Mouse (Mus musculus) heart, embryonic 14.5 days (tissue): ENCODE data around the gene Pdpn. TPM values are rescaled to one million over a fixed set of nuclear protein-coding genes. Genes with fewer than 3 reads are reported as not detected.
A peak's percentile ranks its signal among the peaks of the same experiment; 100 is the strongest.

Experiments used
- ATAC-seq: fragments of 200-750 bp; cut with Nextera tagmentation; 2 replicates; pipeline ENCODE4 v1.8.0; 2017; ENCODE audit warnings: low read depth, moderate TSS enrichment; ENCODE audit not compliant: insufficient number of reproducible peaks, insufficient read depth, low FRiP score
- H3K27ac ChIP-seq, 2 experiments: fragments of 200-500 bp in 1 of 2; fragments of 300-500 bp in 1 of 2; sonication (generic) in 1 of 2; replicated peaks in 1 of 2; 2 replicates each; pipeline ENCODE4 v1.5.1; 2012 to 2014; ENCODE audit warnings: low read depth in 2 of 2, low read length in 2 of 2, control low read depth in 1 of 2, mild to moderate bottlenecking in 1 of 2, mixed read lengths in 1 of 2; ENCODE audit not compliant: control insufficient read depth in 1 of 2, insufficient read depth in 1 of 2
- H3K27me3 ChIP-seq: fragments of 300-500 bp; sonication (generic); 2 replicates; pipeline ENCODE4 v1.6.1; 2014; ENCODE audit warnings: mild to moderate bottlenecking, low read length, control low read depth; ENCODE audit not compliant: control insufficient read depth, insufficient read depth
- H3K36me3 ChIP-seq: fragments of 300-500 bp; sonication (generic); 2 replicates; pipeline ENCODE4 v1.6.1; 2014; ENCODE audit warnings: mild to moderate bottlenecking, control low read depth, low read length, mixed read lengths; ENCODE audit not compliant: control insufficient read depth, insufficient read depth
- H3K4me1 ChIP-seq, 2 experiments: fragments of 200-500 bp in 1 of 2; fragments of 300-500 bp in 1 of 2; sonication (generic) in 1 of 2; 2 replicates each; pipeline ENCODE4 v1.6.1; 2012 to 2014; ENCODE audit warnings: low read length in 2 of 2, control low read depth in 1 of 2, mixed read lengths in 1 of 2; ENCODE audit not compliant: control insufficient read depth in 2 of 2, insufficient read depth in 2 of 2
- H3K4me2 ChIP-seq: fragments of 300-500 bp; sonication (generic); 2 replicates; pipeline ENCODE4 v1.6.1; 2014; ENCODE audit warnings: mild to moderate bottlenecking, low read length
- H3K4me3 ChIP-seq, 2 experiments: fragments of 200-500 bp in 1 of 2; fragments of 300-500 bp in 1 of 2; sonication (generic) in 1 of 2; 2 replicates each; pipeline ENCODE4 v1.5.1; 2012 to 2014; ENCODE audit warnings: low read length in 2 of 2, mild to moderate bottlenecking in 2 of 2, control low read depth in 1 of 2, low read depth in 1 of 2, moderate library complexity in 1 of 2; ENCODE audit not compliant: control insufficient read depth in 1 of 2, insufficient read depth in 1 of 2
- H3K9ac ChIP-seq: fragments of 300-500 bp; sonication (generic); 2 replicates; pipeline ENCODE4 v1.6.1; 2014; ENCODE audit warnings: mild to moderate bottlenecking, low read length
- H3K9me3 ChIP-seq: fragments of 300-500 bp; sonication (generic); 2 replicates; pipeline ENCODE4 v1.6.1; 2016; ENCODE audit warnings: low read length, control low read depth; ENCODE audit not compliant: control insufficient read depth
- WGBS: fragments of 180-500 bp; shearing (Covaris S2); extraction: QIAGEN DNeasy Blood & Tissue Kit; methylation state at CpG from one replicate; pipeline ENCODE4 v1.1.7; 2014; 5-methylcytosine and 5-hydroxymethylcytosine counted together
- polyA plus RNA-seq: library from polyadenylated mRNA; unstranded; fragments of >200 nt; fragmentation: Nextera tagmentation; extraction: Ambion mirVana; gene quantifications from 2 replicates; pipeline ENCODE4 v1.2.1, GENCODE M21; 2014

The Pdpn gene
- polyA plus RNA-seq, 1 experiment from 2014 or later, result 26.9 TPM

DNA sequence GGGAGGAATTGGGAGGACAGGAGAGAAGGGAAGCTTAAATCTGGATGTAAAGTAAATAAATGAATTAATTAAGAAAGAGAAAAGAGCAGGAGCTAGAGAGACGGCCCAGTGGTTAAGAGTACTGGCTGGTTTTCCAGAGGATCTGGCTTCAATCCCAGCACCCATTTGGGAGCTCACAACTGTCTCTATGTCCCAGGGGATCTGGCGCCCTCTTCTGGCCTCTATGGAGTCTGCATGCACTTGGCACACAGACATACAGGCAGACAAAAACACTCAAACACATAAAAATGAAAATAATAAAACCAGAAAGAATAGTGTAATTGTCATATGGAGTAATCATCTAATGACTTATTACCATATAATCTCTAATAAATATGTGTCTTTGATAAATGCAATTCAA is 12.0 kb upstream of the Pdpn start:
- no peak for ATAC-seq
- no peak overlapping the region for H3K27ac ChIP-seq
- 39% methylated on average over 2 of the region's 2 CpGs for WGBS
- no peak overlapping the region for H3K9ac ChIP-seq
- H3K9me3 ChIP-seq, result no peaks in the 10 kb centered on the region
- H3K4me2 ChIP-seq, result no peak overlapping the region
- no peak overlapping the region for H3K4me3 ChIP-seq
- no peaks in the 10 kb centered on the region for H3K36me3 ChIP-seq
- no peaks in the 10 kb centered on the region for H3K4me1 ChIP-seq
- no peaks in the 10 kb centered on the region for H3K27me3 ChIP-seq

DNA sequence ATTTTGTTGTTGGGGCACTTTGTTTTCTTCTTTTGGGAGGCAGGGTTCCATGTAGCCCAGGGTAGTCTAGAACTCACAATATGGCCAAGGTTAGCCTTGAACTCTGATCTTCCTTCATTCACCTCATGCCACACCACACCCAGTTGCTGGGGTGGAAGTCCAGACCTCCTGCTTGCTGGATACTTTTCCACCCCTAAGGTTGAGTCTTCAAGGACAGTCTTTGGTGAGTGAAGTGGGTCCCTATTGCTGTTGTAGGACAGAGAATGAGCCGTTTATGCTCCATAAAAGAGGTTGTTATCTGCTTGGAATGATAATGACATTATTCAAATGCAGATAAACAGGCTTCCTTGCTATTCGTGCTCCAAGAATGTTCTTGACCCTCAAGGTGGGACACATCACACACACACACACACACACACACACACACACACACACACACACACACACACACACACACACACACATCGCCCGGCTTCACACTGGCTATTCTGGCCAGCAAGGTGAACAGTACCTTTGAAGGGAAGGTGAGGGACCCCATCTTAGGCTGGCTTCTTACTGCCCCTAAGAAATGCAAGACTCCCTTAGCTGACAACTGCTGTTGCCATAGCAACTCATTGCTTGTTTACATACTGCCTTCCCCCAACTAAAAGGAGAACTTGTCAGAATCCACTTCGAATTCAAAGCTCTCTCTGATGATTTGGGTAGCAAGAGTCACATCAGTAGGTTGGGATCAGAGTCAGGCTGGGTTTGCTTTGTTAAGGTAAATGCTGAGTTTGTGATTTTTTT is 6.8 kb upstream of the Pdpn start:
- H3K9ac ChIP-seq, result no peak overlapping the region
- no peak for ATAC-seq
- WGBS, result 65% methylated on average over 5 of the region's 5 CpGs
- H3K4me3 ChIP-seq, result no peak overlapping the region
- H3K4me2 ChIP-seq, result no peak overlapping the region
- H3K4me1 ChIP-seq, result no peaks in the 10 kb centered on the region
- peaks cover under 1% of the 10 kb centered on the region; the same call in 1 of the 2 replicates for H3K27me3 ChIP-seq
- H3K36me3 ChIP-seq, result no peaks in the 10 kb centered on the region
- no peak overlapping the region for H3K27ac ChIP-seq
- H3K9me3 ChIP-seq, result no peaks in the 10 kb centered on the region

- peaks cover 2% of the 10 kb centered on the region in 2 experiments for H3K4me1 ChIP-seq
- 87% methylated on average over 4 of the region's 4 CpGs for whole genome bisulfite sequencing
- H3K4me3 ChIP-seq, result no peak overlapping the region
- no peak overlapping the region for H3K4me2 ChIP-seq
- no peak overlapping the region for H3K27ac ChIP-seq
- no peak for ATAC-seq
- no peaks in the 10 kb centered on the region for H3K36me3 ChIP-seq
- H3K9me3 ChIP-seq, result no peaks in the 10 kb centered on the region
- peaks cover 6% of the 10 kb centered on the region for H3K27me3 ChIP-seq
- no peak overlapping the region for H3K9ac ChIP-seq
Measured at GRCm38 (mm10) chr4:143305031-143305430, 5.7 kb upstream of the Pdpn start.

DNA sequence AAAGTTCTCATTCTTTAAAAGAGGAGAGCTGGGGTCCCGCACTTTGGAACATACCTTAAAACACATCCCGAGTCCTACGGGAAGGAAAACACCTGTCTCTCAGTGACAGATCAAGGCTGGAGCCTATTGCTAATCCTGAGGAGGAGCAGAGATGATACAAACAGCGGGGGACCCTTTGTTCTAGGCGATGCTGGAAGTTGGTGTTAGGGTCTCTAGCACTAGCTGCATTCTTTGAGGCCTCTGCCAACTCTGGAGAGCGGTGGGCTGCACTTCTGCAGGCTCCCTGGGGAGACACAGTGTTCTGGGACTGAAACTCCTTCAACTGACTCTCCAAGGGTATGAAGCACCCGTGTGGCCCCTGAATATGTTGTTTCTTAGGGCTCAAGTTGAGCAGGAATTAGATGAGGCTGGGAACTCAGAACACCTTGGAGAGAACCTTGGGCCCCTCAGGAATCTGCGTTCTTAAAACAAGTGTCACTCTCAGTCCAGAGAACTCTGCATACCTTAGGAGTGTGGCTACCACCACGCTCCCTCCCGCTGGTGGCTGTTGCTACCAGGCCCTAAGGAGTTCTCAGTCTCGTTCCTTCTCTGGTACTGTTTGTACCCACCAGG is 3.0 kb upstream of the Pdpn start:
- H3K36me3 ChIP-seq, result no peaks in the 10 kb centered on the region
- no peak overlapping the region for H3K4me2 ChIP-seq
- 36% methylated on average over 11 of the region's 11 CpGs for WGBS
- no peak for ATAC-seq
- H3K27me3 ChIP-seq, result peaks cover 13% of the 10 kb centered on the region
- H3K9me3 ChIP-seq, result no peaks in the 10 kb centered on the region
- no peak overlapping the region for H3K9ac ChIP-seq
- H3K4me1 ChIP-seq, result peaks cover 10 to 14% of the 10 kb centered on the region in 2 experiments
- no peak overlapping the region for H3K27ac ChIP-seq
- H3K4me3 ChIP-seq, result no peak overlapping the region

DNA sequence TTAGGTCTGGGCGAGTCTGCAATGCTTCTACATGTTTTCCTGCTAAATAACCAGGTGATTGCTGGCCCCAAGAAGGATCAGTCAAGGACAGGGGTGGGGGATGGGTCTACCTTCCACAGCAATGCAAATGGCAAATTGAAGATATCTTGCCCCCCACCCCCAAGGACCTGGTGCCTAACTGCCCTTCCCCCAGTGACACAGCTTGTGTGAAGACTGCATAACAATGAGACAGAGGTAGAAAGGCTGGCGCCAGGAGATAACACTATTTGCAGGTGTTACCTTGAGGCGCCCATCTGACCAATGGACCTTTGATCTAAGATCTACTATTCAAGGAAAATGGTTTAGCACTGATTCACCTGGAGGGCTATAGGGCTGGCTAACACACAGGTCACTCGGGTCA is 2.5 kb upstream of the Pdpn start:
- Histone ChIP-seq H3K4me1 (peaks cover 11 to 17% of the 10 kb centered on the region in 2 experiments), H3K9ac (no peak overlapping the region), H3K27me3 (peaks cover 13% of the 10 kb centered on the region), H3K27ac (no peak overlapping the region), H3K4me2 (no peak overlapping the region), H3K4me3 (no peak overlapping the region), H3K9me3 (no peaks in the 10 kb centered on the region), H3K36me3 (no peaks in the 10 kb centered on the region)
- ATAC-seq, result no peak
- 53% methylated on average over 4 of the region's 4 CpGs for WGBS

- ATAC-seq, result no peak
- Histone ChIP-seq H3K9ac (no peak overlapping the region), H3K27ac (no peak overlapping the region), H3K27me3 (peaks cover 13% of the 10 kb centered on the region), H3K9me3 (no peaks in the 10 kb centered on the region), H3K36me3 (no peaks in the 10 kb centered on the region), H3K4me3 (no peak overlapping the region; a peak in 1 of 4 replicates), H3K4me1 (peaks cover 16 to 21% of the 10 kb centered on the region in 2 experiments), H3K4me2 (peak overlapping the region; percentile 76)
- 43% methylated on average over 5 of the region's 5 CpGs for WGBS
Measured at GRCm38 (mm10) chr4:143301042-143301441, 1.7 kb upstream of the Pdpn start.

GRCm38 (mm10) chr4:143300113-143300688 is 837 bp upstream of the Pdpn start:
- Histone ChIP-seq H3K9me3 (no peaks in the 10 kb centered on the region), H3K4me1 (peaks cover 17 to 24% of the 10 kb centered on the region in 2 experiments), H3K4me3 (peak overlapping the region; percentile 46 to 66), H3K36me3 (no peaks in the 10 kb centered on the region), H3K27me3 (peaks cover 13% of the 10 kb centered on the region), H3K4me2 (peak overlapping the region; percentile 76), H3K9ac (peak overlapping the region; percentile 57), H3K27ac (no peak overlapping the region)
- ATAC-seq, result no peak
- 12% methylated on average over 12 of the region's 12 CpGs for WGBS
